Mouse (Mus musculus): Measurements from ENCODE around the gene Raph1. TPM values are rescaled to one million over a fixed set of nuclear protein-coding genes. Genes with fewer than 3 reads are reported as not detected.
A peak's percentile ranks its signal among the peaks of the same experiment; 100 is the strongest.

Gene Raph1
- 11.0 and 22.2 TPM in 2 replicates for polyA plus RNA-seq (2012; rRNA removed)

DNA sequence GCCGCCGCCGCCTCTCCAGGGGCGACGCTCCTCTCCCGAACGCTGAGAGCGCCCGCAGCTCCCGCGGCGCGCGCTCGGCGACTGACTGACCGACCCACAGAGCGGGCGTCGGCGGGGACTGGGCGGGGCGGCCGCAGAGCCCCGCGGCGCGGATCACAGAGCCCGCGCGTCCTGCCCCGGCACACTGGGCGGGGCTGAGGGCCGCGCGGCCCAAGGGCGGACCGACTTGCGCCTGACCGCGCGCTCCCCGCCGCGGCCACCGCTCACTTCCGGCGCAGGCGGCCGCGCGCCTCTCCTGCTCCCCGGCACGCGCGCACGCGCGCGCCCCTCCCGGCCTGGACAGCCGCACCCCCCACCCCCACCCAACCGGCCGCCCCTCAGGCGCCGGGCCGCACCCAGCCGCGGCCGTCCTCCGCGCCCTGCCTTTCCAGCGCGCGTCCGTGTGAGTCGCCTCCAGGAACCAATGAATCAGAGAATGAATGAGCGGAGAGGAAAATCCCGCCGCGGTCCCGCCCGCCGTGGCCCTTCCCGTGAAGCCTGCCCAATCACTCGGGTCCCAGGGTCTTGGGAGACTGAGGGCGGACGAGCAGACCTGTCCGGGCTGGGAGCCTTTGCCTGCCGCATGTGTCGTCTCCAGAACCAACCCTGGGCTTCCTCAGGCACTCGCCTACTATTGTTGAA lies at the start of gene Raph1:
Gene Raph1, minus strand, starts transcription at position 474 of the 681 bp plus-strand sequence.
- 0 out of 2 replicates have a peak, but pooled peaks cover 2% of the 10 kb centered on the region for H3K4me1 ChIP-seq (ENCODE audit: control insufficient read depth, insufficient read depth, insufficient read length, low read length)
- WGBS = under 1% methylated on average over 91 of the region's 92 CpGs
- peak within 1 kb of the TSS; percentile 92 for H3K4me3 ChIP-seq (ENCODE audit: low read depth, low read length)
- TF ChIP-seq CTCF (IDR thresholded peaks at IDR 0.05; ENCODE audit: extremely low read depth, insufficient read length, insufficient replicate concordance, low read depth, low read length) = peak; percentile 23; the same call in 1 of the 2 replicates
- TF ChIP-seq POLR2A (IDR thresholded peaks at IDR 0.05; ENCODE audit: low read depth, low read length) = peak; percentile 92
- H3K36me3 ChIP-seq (ENCODE audit: control insufficient read depth, insufficient read depth, low read length) = 0 out of 2 replicates have a peak, but pooled peaks cover 2% of the 10 kb centered on the region
- peak within 1 kb of the TSS; percentile 82 for H3K27ac ChIP-seq (ENCODE audit: insufficient read depth, low read depth, low read length)
- no peaks in the 10 kb centered on the region for H3K27me3 ChIP-seq (ENCODE audit: control insufficient read depth, insufficient read depth, low read length)

- TF ChIP-seq CTCF (IDR thresholded peaks at IDR 0.05; ENCODE audit: extremely low read depth, insufficient read length, insufficient replicate concordance, low read depth, low read length) = no peak
- no peak for TF ChIP-seq POLR2A (IDR thresholded peaks at IDR 0.05; ENCODE audit: low read depth, low read length)
- Histone ChIP-seq H3K4me3 (ENCODE audit: low read depth, low read length) (no peak overlapping the region), H3K27me3 (ENCODE audit: control insufficient read depth, insufficient read depth, low read length) (no peaks in the 10 kb centered on the region), H3K4me1 (ENCODE audit: control insufficient read depth, insufficient read depth, insufficient read length, low read length) (peaks cover 7% of the 10 kb centered on the region; the same call in 1 of the 2 replicates), H3K27ac (ENCODE audit: insufficient read depth, low read depth, low read length) (no peak overlapping the region), H3K36me3 (ENCODE audit: control insufficient read depth, insufficient read depth, low read length) (no peaks in the 10 kb centered on the region)
- 79% methylated on average over 1 of the region's 1 CpGs for WGBS
Measured at GRCm38 (mm10) chr1:60615703-60616102, 48.8 kb upstream of the Raph1 start.

DNA sequence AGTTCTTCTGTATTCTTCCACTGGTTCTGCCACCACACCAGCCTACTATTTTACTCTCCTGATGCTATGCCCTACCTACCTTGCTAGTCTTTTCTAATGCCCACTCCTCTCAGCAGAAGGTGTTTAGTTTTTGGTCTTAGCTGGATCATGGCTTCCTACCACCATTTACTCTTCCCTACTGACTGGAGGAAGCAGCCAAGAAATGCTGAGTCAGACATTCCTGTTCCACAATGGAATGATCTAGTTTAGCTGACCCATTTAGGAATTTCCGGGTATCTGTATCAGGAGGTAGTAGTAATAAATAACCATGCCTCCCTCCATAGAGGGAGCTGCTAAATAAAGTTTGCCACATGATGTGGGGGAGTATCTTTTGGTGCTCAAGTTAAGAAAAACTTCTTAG lies 48.0 kb upstream of the Raph1 start:
- no peak overlapping the region for H3K27ac ChIP-seq (ENCODE audit: insufficient read depth, low read depth, low read length)
- WGBS = 65% methylated on average over 1 of the region's 1 CpGs
- TF ChIP-seq POLR2A (IDR thresholded peaks at IDR 0.05; ENCODE audit: low read depth, low read length) (no peak), CTCF (IDR thresholded peaks at IDR 0.05; ENCODE audit: extremely low read depth, insufficient read length, insufficient replicate concordance, low read depth, low read length) (no peak)
- no peaks in the 10 kb centered on the region for H3K27me3 ChIP-seq (ENCODE audit: control insufficient read depth, insufficient read depth, low read length)
- no peaks in the 10 kb centered on the region for H3K36me3 ChIP-seq (ENCODE audit: control insufficient read depth, insufficient read depth, low read length)
- no peak overlapping the region for H3K4me3 ChIP-seq (ENCODE audit: low read depth, low read length)
- peaks cover 7% of the 10 kb centered on the region; the same call in 1 of the 2 replicates for H3K4me1 ChIP-seq (ENCODE audit: control insufficient read depth, insufficient read depth, insufficient read length, low read length)

DNA sequence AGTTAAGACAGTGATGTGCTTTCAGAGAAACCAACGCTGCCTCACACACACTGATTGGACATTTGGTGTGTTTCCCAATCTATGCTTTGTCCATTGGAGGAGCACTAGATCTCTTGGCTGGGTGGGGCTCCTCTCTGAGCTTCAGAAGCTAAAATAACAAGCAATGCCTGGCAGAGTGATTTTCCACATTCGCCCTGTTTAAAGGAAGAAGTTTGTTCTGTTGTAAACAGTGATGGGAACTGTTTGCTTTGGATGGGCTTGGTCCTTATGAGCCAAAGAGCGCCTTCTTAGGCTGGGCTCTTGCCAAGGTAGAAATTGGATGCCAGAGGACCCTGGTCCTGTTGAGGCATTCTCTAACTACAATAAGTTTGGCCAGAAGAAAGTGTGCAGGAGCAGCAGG lies 45.1 kb upstream of the Raph1 start:
- H3K4me1 ChIP-seq (ENCODE audit: control insufficient read depth, insufficient read depth, insufficient read length, low read length) = peaks cover 13% of the 10 kb centered on the region; the same call in 1 of the 2 replicates
- H3K4me3 ChIP-seq (ENCODE audit: low read depth, low read length) = no peak overlapping the region
- WGBS = 31% methylated on average over 3 of the region's 3 CpGs
- TF ChIP-seq POLR2A (IDR thresholded peaks at IDR 0.05; ENCODE audit: low read depth, low read length) (no peak), CTCF (IDR thresholded peaks at IDR 0.05; ENCODE audit: extremely low read depth, insufficient read length, insufficient replicate concordance, low read depth, low read length) (no peak)
- no peaks in the 10 kb centered on the region for H3K27me3 ChIP-seq (ENCODE audit: control insufficient read depth, insufficient read depth, low read length)
- H3K36me3 ChIP-seq (ENCODE audit: control insufficient read depth, insufficient read depth, low read length) = no peaks in the 10 kb centered on the region
- H3K27ac ChIP-seq (ENCODE audit: insufficient read depth, low read depth, low read length) = no peak overlapping the region

- Histone ChIP-seq H3K27ac (ENCODE audit: insufficient read depth, low read depth, low read length) (no peak overlapping the region), H3K36me3 (ENCODE audit: control insufficient read depth, insufficient read depth, low read length) (no peaks in the 10 kb centered on the region), H3K4me1 (ENCODE audit: control insufficient read depth, insufficient read depth, insufficient read length, low read length) (peaks cover 13% of the 10 kb centered on the region; the same call in 1 of the 2 replicates), H3K4me3 (ENCODE audit: low read depth, low read length) (no peak overlapping the region), H3K27me3 (ENCODE audit: control insufficient read depth, insufficient read depth, low read length) (no peaks in the 10 kb centered on the region)
- WGBS = 85% methylated on average over 4 of the region's 4 CpGs
- TF ChIP-seq CTCF (IDR thresholded peaks at IDR 0.05; ENCODE audit: extremely low read depth, insufficient read length, insufficient replicate concordance, low read depth, low read length) (no peak), POLR2A (IDR thresholded peaks at IDR 0.05; ENCODE audit: low read depth, low read length) (no peak)
Measured at GRCm38 (mm10) chr1:60610631-60611030, 43.7 kb upstream of the Raph1 start.

GRCm38 (mm10) chr1:60609011-60609775 lies 42.3 kb upstream of the Raph1 start:
- Histone ChIP-seq H3K4me1 (ENCODE audit: control insufficient read depth, insufficient read depth, insufficient read length, low read length) (peaks cover 13% of the 10 kb centered on the region; the same call in 1 of the 2 replicates), H3K27ac (ENCODE audit: insufficient read depth, low read depth, low read length) (peak overlapping the region; percentile 64), H3K4me3 (ENCODE audit: low read depth, low read length) (no peak overlapping the region), H3K27me3 (ENCODE audit: control insufficient read depth, insufficient read depth, low read length) (no peaks in the 10 kb centered on the region), H3K36me3 (ENCODE audit: control insufficient read depth, insufficient read depth, low read length) (no peaks in the 10 kb centered on the region)
- 26% methylated on average over 8 of the region's 8 CpGs for WGBS
- TF ChIP-seq CTCF (IDR thresholded peaks at IDR 0.05; ENCODE audit: extremely low read depth, insufficient read length, insufficient replicate concordance, low read depth, low read length) = no peak
- no peak for TF ChIP-seq POLR2A (IDR thresholded peaks at IDR 0.05; ENCODE audit: low read depth, low read length)

All from small intestine, adult 2 months (tissue).